1 mouse cellular context compared by ENCODE assay signal in the genomic region with DNA sequence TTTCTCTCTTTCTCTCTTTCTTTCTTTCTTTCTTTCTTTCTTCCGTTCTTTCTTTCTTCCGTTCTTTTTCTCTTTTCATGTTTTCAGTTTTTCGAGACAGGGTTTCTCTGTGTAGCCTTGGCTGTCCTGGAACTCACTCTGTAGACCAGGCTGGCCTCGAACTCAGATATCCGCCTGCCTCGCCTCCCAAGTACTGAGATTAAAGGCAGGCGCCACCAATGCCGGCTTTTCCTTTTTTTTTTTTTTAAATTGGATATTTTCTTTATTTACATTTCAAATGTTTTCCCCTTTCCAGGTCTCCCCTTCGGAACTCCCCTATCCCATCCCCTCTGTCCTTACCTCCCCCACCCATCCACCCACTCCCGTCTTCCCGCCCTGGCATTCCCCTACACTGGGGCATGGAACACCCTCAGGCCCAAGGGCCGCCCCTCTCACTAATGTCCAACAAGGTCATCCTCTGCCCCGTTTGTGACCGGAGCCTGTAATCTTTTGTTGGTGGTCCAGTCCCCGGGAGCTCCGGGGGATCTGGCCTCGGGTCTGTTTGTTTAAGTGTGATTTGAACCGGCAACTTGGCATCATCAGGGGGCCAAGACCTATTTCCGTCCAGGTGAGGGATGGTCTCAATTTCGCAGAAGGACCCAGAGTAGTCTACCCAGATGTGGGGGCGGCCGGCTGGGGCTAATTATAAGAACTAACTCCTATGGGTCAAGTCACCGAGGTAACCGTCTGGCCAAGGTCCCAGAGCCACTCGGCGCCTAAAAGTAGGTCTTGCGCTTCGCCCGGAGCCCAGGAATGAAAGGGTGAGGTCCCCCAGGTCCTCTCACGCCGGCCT.
A peak's percentile ranks its signal among the peaks of the same experiment; 100 is the strongest.
TF ChIP-seq lines count a peak whose summit lies in the region.

No protein-coding gene starts in this region.

TF ChIP-seq in CH12.LX, 34 proteins besides CTCF, POLR2A, EP300 and RAD21:
- 0 out of 2 replicates have a peak, but pooled peaks have one; percentile 13 for TF ChIP-seq MAX (IDR thresholded peaks at IDR 0.05; ENCODE audit: low read length)
- no peak for TF ChIP-seq JUN (IDR thresholded peaks at IDR 0.05; ENCODE audit: insufficient read depth, low read depth, low read length)
- 0 out of 2 replicates have a peak, but pooled peaks have one; percentile 8 for TF ChIP-seq UBTF (IDR thresholded peaks at IDR 0.05; ENCODE audit: low read depth, low read length)
